Mouse (Mus musculus): ENCODE results near the gene Osbp. TPM values are rescaled to one million over a fixed set of nuclear protein-coding genes. Genes with fewer than 3 reads are reported as not detected.

The Osbp gene
- polyA plus RNA-seq, 1 experiment, result 24.4 TPM

DNA sequence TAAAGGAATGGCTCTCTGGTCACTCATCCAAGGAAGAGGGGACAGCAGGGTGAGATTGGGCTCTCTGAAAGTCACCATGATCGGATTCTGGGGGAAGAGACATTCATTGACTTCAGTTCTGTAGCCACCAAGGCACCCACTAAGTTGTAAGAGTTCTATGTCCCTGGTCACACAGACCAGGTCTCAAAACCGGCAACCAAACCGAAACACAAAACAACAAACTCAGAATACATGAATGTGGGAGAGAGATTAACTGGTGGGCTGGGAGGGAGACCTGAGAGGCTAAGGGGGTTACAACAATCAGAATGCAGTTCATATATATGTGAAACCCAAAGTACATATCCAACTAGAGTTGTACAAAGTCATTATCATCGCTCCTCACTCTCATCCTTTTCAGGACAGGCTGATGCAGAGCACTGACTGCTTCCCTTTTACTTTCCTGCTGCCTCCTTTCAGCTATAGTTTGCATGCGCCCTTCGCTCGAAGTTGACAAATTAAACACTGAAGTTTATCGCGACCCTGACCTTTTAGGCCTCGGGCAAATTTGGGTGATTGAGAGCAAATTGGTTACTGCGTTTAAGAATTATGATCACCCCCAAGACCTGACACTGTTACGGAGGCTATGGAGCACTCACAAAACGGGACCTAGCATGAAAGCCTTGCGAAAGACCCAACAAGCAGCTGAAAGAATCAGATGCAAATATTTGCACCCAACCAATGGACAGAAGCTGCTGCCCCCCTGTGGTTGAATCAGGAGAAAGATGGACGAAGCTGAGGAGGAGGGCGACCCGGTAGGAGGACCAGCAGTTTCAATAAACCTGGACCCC, 41.6 kb downstream of the Osbp start:
- H3K4me3 ChIP-seq (ENCODE audit: control insufficient read depth, low read depth, low read length), result peak overlapping the region; percentile 37
- H3K27me3 ChIP-seq (ENCODE audit: control insufficient read depth, insufficient read depth, low read length), result no peaks in the 10 kb centered on the region
- no peak overlapping the region for H3K27ac ChIP-seq (ENCODE audit: control insufficient read depth, insufficient read depth, low read depth, low read length)
- H3K4me1 ChIP-seq (ENCODE audit: control insufficient read depth, insufficient read depth, low read length), result peaks cover 14% of the 10 kb centered on the region
- no peaks in the 10 kb centered on the region for H3K36me3 ChIP-seq (ENCODE audit: control insufficient read depth, insufficient read depth, low read length)
- TF ChIP-seq CTCF (IDR thresholded peaks at IDR 0.05; ENCODE audit: control insufficient read depth, insufficient read depth, insufficient replicate concordance, low read depth, low read length), result no peak
- TF ChIP-seq POLR2A (IDR thresholded peaks at IDR 0.05; ENCODE audit: control insufficient read depth, low read depth, low read length), result no peak

DNA sequence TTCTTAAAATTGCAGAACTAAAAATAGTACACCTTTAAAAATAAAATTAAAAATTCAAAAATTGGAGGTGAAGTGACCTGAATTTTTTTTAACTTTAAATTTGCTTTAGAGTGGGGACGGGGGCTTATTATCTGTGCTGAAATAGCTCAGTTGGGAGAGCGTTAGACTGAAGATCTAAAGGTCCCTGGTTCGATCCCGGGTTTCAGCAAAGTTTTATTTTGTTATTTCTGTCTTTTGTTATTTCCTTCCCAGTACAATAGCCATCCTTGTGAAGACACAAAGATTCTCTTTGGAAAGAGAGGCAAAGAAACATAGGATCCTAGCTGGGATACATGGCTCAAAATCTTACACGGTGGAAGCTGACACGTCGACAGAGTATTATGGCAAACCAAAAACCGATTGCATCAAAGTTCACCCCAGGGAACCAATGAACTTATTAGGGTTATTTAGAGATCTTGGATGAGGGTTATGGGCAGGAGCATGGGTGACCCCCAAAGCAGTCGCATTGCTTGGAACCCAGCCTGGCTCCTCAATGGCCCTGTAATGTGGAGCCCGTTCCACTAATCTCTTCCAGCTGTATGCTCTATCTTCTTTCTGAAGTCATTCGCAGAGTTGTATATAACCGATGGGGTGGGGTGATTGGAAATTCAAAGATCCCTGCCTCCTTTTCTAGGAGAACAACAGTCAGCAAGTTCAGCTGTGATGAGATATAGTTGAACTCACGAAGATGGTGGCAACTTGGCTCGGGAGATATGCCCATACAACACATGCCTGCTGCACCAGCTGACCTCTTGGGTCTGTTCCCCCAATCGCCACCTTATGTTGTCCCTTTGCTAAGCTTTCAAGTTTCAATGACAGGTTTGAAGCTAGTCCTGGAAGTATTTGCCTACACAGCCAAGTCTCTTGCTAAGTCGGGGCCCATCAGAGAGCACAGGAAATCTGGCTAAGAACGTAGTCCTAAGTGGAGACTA, 43.0 kb downstream of the Osbp start:
- Histone ChIP-seq H3K4me3 (ENCODE audit: control insufficient read depth, low read depth, low read length) (peak overlapping the region; percentile 35), H3K4me1 (ENCODE audit: control insufficient read depth, insufficient read depth, low read length) (peaks cover 13% of the 10 kb centered on the region), H3K27me3 (ENCODE audit: control insufficient read depth, insufficient read depth, low read length) (no peaks in the 10 kb centered on the region), H3K36me3 (ENCODE audit: control insufficient read depth, insufficient read depth, low read length) (no peaks in the 10 kb centered on the region), H3K27ac (ENCODE audit: control insufficient read depth, insufficient read depth, low read depth, low read length) (no peak overlapping the region)
- TF ChIP-seq POLR2A (IDR thresholded peaks at IDR 0.05; ENCODE audit: control insufficient read depth, low read depth, low read length), result no peak
- no peak for TF ChIP-seq CTCF (IDR thresholded peaks at IDR 0.05; ENCODE audit: control insufficient read depth, insufficient read depth, insufficient replicate concordance, low read depth, low read length)

DNA sequence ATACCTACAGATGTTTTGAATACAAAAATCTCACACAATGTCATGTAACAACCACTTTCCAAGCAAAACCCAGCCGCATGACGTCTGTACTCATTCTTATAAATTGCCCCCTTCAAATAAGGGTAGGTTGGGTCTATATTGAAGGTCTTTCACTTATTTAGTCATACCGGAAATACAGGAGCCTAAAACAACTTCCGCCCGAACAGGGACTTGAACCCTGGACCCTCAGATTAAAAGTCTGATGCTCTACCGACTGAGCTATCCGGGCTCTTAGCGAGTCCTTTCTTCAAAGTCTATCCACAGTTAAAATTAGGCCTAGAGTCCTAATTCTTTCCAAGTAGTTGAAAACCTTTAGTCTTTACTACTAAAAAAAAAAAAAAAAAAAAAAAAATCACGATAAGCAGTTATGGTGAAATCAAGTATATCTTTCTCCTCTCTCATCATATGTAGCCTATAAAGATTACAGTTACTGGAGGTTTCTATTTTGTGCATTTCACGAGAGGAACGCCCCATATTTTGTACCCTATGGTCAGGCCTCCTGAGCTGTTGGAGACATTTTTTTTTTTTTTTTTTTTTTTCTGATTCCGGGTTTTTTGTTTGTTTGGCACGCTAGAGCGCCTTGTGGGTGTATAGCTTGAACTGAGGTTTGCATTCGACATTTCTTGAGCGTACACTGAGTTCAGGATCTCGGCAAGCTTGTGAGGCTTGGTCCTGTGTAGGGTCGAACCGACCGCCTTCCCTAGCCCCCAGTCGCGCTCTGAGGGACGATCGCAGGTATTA, 44.0 kb downstream of the Osbp start:
- TF ChIP-seq CTCF (IDR thresholded peaks at IDR 0.05; ENCODE audit: control insufficient read depth, insufficient read depth, insufficient replicate concordance, low read depth, low read length) (no peak), POLR2A (IDR thresholded peaks at IDR 0.05; ENCODE audit: control insufficient read depth, low read depth, low read length) (no peak)
- H3K36me3 ChIP-seq (ENCODE audit: control insufficient read depth, insufficient read depth, low read length), result no peaks in the 10 kb centered on the region
- H3K27ac ChIP-seq (ENCODE audit: control insufficient read depth, insufficient read depth, low read depth, low read length), result peak overlapping the region; percentile 34; the same call in 1 of the 2 replicates
- no peaks in the 10 kb centered on the region for H3K27me3 ChIP-seq (ENCODE audit: control insufficient read depth, insufficient read depth, low read length)
- peak overlapping the region; percentile 65 for H3K4me3 ChIP-seq (ENCODE audit: control insufficient read depth, low read depth, low read length)
- peaks cover 13% of the 10 kb centered on the region for H3K4me1 ChIP-seq (ENCODE audit: control insufficient read depth, insufficient read depth, low read length)

DNA sequence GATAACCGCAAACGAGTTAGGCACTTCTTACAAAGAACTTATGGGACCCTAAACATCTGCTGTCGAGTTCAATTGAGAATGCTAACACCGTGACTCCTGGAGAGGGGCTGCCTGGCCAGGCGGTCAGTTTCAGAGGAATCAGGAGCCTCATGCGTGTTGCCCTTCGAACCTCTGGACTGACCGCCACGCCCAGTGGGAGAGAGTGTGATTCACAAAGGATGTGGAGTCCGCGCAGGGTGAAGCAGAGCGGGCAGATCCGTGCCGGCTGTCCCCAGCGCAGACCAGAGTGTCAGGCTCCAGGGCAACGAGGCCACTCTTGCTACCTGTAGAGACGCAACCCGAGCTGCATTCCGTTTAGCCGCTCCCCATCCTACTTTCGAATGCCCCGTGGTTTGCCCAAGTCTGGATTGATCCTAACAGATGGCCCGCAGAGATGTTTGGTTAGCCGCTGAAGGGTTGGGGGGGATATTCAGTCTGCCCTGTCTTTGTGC, 44.6 kb downstream of the Osbp start:
- peak overlapping the region; percentile 34 for H3K27ac ChIP-seq (ENCODE audit: control insufficient read depth, insufficient read depth, low read depth, low read length)
- peak overlapping the region; percentile 65 for H3K4me3 ChIP-seq (ENCODE audit: control insufficient read depth, low read depth, low read length)
- H3K27me3 ChIP-seq (ENCODE audit: control insufficient read depth, insufficient read depth, low read length), result no peaks in the 10 kb centered on the region
- TF ChIP-seq CTCF (IDR thresholded peaks at IDR 0.05; ENCODE audit: control insufficient read depth, insufficient read depth, insufficient replicate concordance, low read depth, low read length) (no peak), POLR2A (IDR thresholded peaks at IDR 0.05; ENCODE audit: control insufficient read depth, low read depth, low read length) (0 out of 2 replicates have a peak, but pooled peaks have one; percentile 39)
- H3K36me3 ChIP-seq (ENCODE audit: control insufficient read depth, insufficient read depth, low read length), result no peaks in the 10 kb centered on the region
- peaks cover 12% of the 10 kb centered on the region for H3K4me1 ChIP-seq (ENCODE audit: control insufficient read depth, insufficient read depth, low read length)

DNA sequence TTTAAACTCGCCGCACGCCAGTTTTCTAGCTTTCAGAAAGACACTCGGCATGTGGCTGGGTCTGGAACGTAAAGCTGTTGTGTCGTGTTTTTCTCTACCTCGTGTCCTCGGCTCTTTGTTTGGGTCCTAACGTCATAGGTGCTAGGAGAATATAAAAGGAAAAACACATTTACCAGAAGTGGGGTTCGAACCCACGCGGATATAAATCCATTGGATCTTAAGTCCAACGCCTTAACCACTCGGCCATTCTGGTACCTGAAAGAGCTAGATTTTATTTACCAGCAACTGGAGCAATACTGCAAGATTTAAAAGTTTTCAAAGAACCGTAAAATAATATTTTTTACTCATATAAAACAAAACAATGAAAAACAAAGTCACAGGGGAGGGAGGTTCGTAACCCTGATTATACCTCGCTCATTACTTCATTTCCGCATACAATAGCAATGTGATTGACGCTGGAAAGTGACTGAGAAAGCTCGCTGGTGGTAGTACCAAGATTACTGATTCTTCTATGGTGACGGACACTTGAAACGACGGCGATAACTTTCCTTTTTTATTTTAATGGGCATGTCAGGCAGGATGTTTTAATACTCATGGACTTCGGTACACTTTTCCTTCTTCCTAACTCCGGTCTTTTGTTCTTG, 45.3 kb downstream of the Osbp start:
- Histone ChIP-seq H3K27me3 (ENCODE audit: control insufficient read depth, insufficient read depth, low read length) (no peaks in the 10 kb centered on the region), H3K36me3 (ENCODE audit: control insufficient read depth, insufficient read depth, low read length) (no peaks in the 10 kb centered on the region), H3K4me3 (ENCODE audit: control insufficient read depth, low read depth, low read length) (peak overlapping the region; percentile 53; the same call in 1 of the 2 replicates), H3K4me1 (ENCODE audit: control insufficient read depth, insufficient read depth, low read length) (peaks cover 9% of the 10 kb centered on the region), H3K27ac (ENCODE audit: control insufficient read depth, insufficient read depth, low read depth, low read length) (no peak overlapping the region)
- TF ChIP-seq CTCF (IDR thresholded peaks at IDR 0.05; ENCODE audit: control insufficient read depth, insufficient read depth, insufficient replicate concordance, low read depth, low read length) (no peak), POLR2A (IDR thresholded peaks at IDR 0.05; ENCODE audit: control insufficient read depth, low read depth, low read length) (no peak)
